Mouse (Mus musculus) left cerebral cortex, postnatal 36 days (tissue): Measurements from ENCODE around the gene Enah. TPM values are rescaled to one million over a fixed set of nuclear protein-coding genes. Genes with fewer than 3 reads are reported as not detected.

Experiments used
- DNase-seq, 2 experiments: peaks; one replicate each; pipeline ENCODE4 v3.0.0; 2021 to 2022; ENCODE audit warnings: low spot score in 2 of 2, mixed read lengths in 1 of 2
- intact Hi-C: fragments of 180-260 bp; cut with DNase I; formaldehyde crosslinking; loops from one replicate; pipeline ENCODE4 v1.15.1; 2025
- total RNA-seq, 2 experiments: library from RNA; stranded (reverse); gene quantifications; 2 replicates each; pipeline ENCODE4 v1.2.3; 2021

The Enah gene
- total RNA-seq, 2 experiments from 2014 or later, result 128 to 155 TPM

GRCm38 (mm10) chr1:181980017-181980719 is 39.6 kb downstream of the Enah start:
- intact Hi-C loops, result no loop called here
- DNase-seq, result peak in 1 of 2 experiments; percentile 11

- DNase-seq, result no peak
- intact Hi-C loops, result no loop called here
Measured at GRCm38 (mm10) chr1:181975510-181975909, 44.3 kb downstream of the Enah start.

DNA sequence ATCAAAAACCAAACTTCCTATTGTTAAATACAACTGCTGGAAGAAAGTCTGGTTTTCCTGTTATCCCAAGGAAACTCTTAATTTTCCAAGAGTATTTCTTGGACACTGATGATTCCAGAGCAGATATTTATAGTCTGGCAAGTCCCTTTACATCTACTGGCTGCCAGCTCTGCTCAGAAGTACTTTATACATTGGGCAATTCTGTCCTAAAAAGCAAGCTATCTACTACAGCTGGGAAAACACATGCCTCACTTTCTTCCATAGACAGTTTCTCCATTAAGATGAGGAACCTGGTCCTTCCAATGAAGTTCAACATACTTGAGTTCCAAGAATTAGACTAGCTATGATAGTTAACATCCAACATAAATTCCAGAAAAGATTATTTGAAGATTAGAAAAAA is 44.9 kb downstream of the Enah start:
- no peak for DNase-seq

DNA sequence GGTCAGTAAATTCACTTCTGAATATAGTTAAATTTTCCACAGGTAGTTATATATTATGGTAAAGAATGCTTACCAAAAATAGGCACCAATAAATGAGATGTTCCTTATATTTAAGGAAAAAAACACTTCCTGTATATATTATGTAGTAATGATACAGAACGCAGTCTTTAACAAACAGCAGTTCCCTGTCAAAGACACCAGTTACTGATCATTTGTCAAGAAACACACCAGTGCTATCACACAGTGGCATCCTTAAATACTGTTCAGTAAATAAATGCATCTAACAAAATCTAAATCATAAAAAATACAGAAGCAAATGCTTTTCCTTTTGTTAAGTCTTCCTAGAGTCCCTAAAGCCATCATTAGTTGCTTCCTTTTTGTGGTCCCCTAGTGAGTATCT is 54.5 kb downstream of the Enah start:
- intact Hi-C loops, result loop anchor here (10.0 kb wide), 1 partner anchor 50 kb away; the partner anchor contains the start of gene Enah

More for the DNA sequence above, 44.9 kb downstream of the Enah start:
- intact Hi-C loops, result no loop called here

DNA sequence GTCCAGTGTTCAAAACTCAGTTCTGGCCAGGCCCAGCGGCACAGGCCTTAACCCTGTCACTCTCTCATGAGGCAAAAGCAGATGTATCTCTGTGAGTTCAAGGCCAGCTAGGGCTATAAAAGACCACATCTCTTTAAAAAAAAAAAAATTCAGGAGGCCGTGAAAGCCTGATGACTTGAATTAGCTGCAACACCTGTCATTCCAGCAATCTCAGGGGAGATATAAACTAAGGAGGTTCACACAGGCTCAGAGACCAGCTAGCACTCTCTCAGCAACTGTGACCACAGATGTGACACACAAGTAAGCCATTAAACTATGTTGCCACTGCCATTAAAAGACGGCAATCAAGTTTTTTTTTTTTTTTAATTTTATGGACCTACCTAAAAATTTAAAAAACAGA is 56.0 kb downstream of the Enah start:
- no peak for DNase-seq
- intact Hi-C loops, result loop anchor here (10.0 kb wide), 1 partner anchor 51 kb away; the partner anchor contains the start of gene Enah

More for the DNA sequence above, 54.5 kb downstream of the Enah start:
- no peak for DNase-seq

DNA sequence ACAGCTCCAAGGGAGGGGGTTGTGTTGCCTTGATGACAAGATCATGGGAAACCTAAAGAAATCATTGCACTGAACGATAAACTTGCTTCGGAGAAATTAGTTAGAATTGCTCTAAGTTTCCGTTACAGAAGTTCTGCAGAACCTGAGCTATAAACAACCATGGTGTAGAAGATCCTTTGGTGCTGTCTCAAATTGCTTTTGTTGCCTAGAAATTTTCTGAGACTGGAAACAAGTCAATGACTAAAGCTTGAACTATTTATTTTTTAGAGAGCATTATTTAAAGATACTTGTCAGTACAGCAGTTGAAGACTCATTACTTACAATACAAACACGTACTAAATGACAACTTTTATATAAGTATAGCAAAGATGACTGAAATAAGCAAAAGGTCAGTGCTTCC is 56.4 kb downstream of the Enah start:
- no peak for DNase-seq
- intact Hi-C loops, result loop anchor here (10.0 kb wide), 1 partner anchor 51 kb away; the partner anchor contains the start of gene Enah

DNA sequence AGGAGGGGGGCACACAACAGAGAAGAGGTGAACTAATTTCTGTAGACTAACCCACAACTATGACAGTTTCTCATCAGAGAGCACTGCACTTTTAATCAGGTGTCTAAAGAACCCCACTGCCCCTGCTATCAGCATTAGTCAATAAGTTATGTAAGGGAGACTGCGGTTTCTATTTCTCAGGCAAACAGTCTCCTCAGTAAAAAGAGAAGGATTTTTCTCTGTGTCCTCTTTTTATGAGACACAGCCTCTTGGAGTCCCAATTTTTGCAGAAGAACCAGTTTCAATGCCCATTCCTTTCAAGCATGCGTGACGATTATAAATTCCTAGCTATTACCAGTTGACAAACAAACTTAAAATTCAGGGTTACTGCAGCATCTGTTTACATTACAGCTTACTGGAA is 59.4 kb downstream of the Enah start:
- intact Hi-C loops, result loop anchor here (10.0 kb wide), 1 partner anchor 54 kb away; the partner anchor contains the start of gene Enah
- DNase-seq, result no peak

- intact Hi-C loops, result no loop called here
- no peak for DNase-seq
Measured at GRCm38 (mm10) chr1:181958392-181958791, 61.4 kb downstream of the Enah start.

GRCm38 (mm10) chr1:181957736-181958135 is 62.1 kb downstream of the Enah start:
- no peak for DNase-seq
- intact Hi-C loops, result no loop called here

DNA sequence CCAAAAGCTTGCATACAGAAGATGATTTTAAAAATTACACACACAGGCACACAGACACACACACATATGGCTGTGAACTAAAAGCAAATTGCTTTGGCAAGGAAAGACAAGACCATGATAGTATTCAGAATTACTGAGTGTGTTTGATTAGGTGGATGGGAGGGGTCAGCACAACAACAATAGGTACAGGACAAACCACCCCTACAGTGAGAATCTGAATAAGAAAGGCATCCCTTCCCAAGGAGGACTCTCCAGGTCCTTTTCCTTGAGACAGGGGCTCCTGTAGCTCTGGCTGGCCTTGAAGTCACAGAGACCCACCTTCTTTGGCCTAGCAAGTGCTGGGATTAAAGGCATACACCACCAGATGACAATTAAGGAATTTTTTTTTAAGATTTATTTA is 66.2 kb downstream of the Enah start:
- intact Hi-C loops, result no loop called here
- DNase-seq, result no peak

- intact Hi-C loops, result no loop called here
- no peak for DNase-seq
Measured at GRCm38 (mm10) chr1:181951266-181951665, 68.5 kb downstream of the Enah start.

GRCm38 (mm10) chr1:181950721-181951120 is 69.1 kb downstream of the Enah start:
- DNase-seq, result no peak
- intact Hi-C loops, result no loop called here

DNA sequence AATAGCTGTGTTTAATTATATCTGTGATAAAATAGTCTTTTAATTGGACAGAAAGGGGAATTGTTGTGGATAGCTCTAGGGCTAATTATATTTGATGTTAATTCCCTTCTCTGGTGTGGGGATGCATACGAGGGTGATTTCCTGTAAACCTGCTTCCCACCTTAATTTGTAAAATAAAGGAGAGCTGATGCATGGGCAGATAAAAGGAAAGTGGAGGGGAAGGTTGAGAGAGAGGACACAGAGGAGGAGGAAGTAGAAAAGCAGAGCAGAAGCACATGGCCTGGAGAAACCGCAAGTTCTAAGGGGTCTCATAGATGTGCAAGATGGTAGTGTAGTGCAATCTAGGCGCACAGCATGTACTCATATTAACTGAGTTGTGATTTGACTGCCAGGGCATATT is 71.6 kb downstream of the Enah start:
- DNase-seq, result no peak
- intact Hi-C loops, result no loop called here

GRCm38 (mm10) chr1:181937064-181937463 is 82.7 kb downstream of the Enah start:
- no peak for DNase-seq
- intact Hi-C loops, result no loop called here

- no peak for DNase-seq
- intact Hi-C loops, result loop anchor here (10.0 kb wide), 1 partner anchor 86 kb away; the partner anchor contains the start of gene Enah
Measured at GRCm38 (mm10) chr1:181928388-181928787, 91.4 kb downstream of the Enah start.

GRCm38 (mm10) chr1:181923384-181923783 is 96.4 kb downstream of the Enah start:
- intact Hi-C loops, result loop anchor here (10.0 kb wide), 1 partner anchor 91 kb away; the partner anchor contains the start of gene Enah
- peak; percentile 64 to 75 for DNase-seq

DNA sequence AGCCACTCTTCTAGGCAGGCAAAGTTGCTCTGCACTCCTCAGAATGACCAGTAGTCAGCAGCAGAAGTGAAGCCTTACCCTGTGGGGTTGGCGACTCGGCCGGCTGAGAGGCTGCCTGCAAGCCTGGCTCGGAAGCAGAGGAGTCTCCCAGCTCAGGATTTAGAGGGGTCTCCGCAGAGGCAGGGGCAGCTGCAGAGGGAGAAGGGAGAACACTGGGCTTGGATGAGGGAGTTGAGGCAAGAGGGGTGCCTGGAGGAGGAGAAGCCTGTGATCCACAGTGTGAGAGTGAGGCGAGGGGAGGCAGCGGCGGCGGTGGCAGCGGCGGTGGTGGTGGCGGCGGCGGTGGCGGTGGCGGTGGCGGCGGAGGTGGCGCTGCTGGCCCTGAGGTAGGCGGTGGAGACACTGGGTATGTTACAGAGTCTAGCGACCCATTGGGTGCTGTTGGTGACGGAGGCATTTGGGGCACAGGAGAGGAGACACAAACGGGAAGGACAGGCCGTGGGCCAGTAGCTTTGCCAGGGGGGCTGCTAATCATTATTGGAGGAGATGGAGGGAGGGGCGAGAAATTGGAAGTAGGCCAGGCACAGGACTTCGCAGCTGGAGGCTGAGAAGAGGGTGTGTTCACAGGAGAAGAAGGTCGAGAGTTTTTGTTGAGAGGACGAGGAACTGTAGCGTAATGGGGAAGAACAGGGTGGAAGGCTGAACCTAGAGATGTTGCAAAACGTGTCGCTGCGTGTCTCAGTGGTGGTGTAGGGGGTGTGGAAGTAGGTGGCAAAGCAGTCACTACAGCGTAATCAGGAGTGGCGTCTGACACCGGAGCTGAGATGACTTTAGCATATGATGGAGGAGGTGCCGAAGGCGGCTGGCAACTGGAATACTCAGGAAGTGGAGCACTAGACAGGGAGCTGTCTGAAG is 98.0 kb downstream of the Enah start:
- DNase-seq, result peak; percentile 26 to 34
- intact Hi-C loops, result loop anchor here (10.0 kb wide), 1 partner anchor 93 kb away; the partner anchor contains the start of gene Enah

DNA sequence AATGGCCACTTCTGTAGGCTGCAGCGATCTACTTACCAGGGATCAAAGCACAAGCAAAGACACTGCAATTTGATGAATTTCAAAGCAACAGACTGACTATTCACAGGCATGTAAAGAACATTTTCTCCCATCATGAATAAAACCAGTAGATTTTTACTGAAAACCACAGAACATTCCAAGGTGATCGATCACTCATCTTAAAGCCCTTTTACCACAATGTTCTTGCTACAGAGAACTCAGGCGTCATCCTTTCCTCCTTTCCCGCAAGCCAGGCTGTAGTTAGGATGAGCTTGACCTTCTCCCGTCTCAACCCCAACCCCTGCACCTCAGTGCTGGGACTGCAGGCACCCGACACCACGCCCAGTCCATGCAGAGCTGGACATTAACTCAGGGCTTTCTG is 107.9 kb downstream of the Enah start:
- intact Hi-C loops, result no loop called here
- no peak for DNase-seq

DNA sequence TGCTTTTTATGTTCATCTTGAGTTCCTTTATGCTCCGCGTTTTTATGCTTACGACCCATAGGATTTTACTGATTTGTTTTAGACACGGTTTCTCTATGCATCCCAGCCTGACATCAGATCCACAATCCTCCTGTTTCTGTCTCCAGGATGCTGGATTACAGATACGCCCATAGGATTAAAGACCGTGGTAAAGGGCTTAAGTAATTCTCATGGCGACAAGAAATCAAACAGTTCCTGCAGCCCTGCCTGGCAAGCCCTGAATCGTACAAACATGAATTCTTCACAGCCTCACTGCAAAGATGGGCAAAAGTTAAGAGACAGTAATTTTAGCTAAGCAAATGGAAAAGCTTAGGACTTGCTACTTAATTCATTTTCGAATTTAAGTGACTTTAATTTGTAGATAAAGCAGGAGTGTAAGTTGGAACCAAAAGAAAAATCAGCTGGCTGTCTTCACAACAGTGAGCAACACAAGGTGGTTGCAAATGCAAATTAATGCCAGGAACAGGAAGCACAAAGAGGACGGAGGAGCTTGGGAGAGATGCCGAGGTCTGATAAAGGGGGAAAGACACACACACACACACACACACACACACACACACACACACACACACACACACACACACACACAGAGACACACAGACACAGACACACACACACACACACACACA is 118.0 kb downstream of the Enah start:
- intact Hi-C loops, result no loop called here

GRCm38 (mm10) chr1:181900846-181901245 is 118.9 kb downstream of the Enah start:
- intact Hi-C loops, result no loop called here

More for the DNA sequence above, 118.0 kb downstream of the Enah start:
- DNase-seq, result no peak

More at GRCm38 (mm10) chr1:181900846-181901245, 118.9 kb downstream of the Enah start:
- no peak for DNase-seq
